Mouse (Mus musculus) forebrain, embryonic 14.5 days (tissue): ENCODE measurements at regions not wholly inside any gene's neighbourhood (a gene's known extent, or its start where the extent isn't known, plus 50 kb on each side); places are given as distances from the start of the nearest gene placed in this dataset.

Experiments used
- ATAC-seq: fragments of 200-750 bp; cut with Nextera tagmentation; 2 replicates; pipeline ENCODE4 v1.8.0; 2017; ENCODE audit warnings: mild to moderate bottlenecking, moderate library complexity
- DNase-seq: peaks from one replicate; pipeline ENCODE4 v3.0.0-alpha.2; 2015; ENCODE audit warnings: low spot score
- H3K27ac ChIP-seq: fragments of 300-500 bp; sonication (generic); 2 replicates; pipeline ENCODE4 v1.5.1; 2014; ENCODE audit warnings: low read depth, mild to moderate bottlenecking, control low read depth, low read length, moderate library complexity
- H3K27me3 ChIP-seq: fragments of 300-500 bp; sonication (generic); replicated peaks from 2 replicates; pipeline ENCODE4 v1.6.1; 2014; ENCODE audit warnings: low read length, control low read depth, mixed read lengths; ENCODE audit not compliant: control insufficient read depth, insufficient read depth
- H3K36me3 ChIP-seq: fragments of 300-500 bp; sonication (generic); 2 replicates; pipeline ENCODE4 v1.6.1; 2014; ENCODE audit warnings: low read length, control low read depth; ENCODE audit not compliant: control insufficient read depth, insufficient read depth
- H3K4me1 ChIP-seq: fragments of 300-500 bp; sonication (generic); 2 replicates; pipeline ENCODE4 v1.6.1; 2014; ENCODE audit warnings: antibody characterized with exemption, low read length, control low read depth; ENCODE audit not compliant: control insufficient read depth, insufficient read depth
- H3K4me2 ChIP-seq: fragments of 300-500 bp; sonication (generic); 2 replicates; pipeline ENCODE4 v1.6.1; 2014; ENCODE audit warnings: mild to moderate bottlenecking, control low read depth, low read length
- H3K4me3 ChIP-seq: fragments of 300-500 bp; sonication (generic); 2 replicates; pipeline ENCODE4 v1.5.1; 2014; ENCODE audit warnings: low read depth, low read length, control low read depth
- H3K9ac ChIP-seq: fragments of 300-500 bp; sonication (generic); 2 replicates; pipeline ENCODE4 v1.6.1; 2014; ENCODE audit warnings: mild to moderate bottlenecking, low read length, control low read depth, moderate library complexity
- H3K9me3 ChIP-seq: fragments of 300-500 bp; sonication (generic); replicated peaks from 2 replicates; pipeline ENCODE4 v1.6.1; 2016; ENCODE audit warnings: low read length, control low read depth, mixed read lengths; ENCODE audit not compliant: control insufficient read depth
- WGBS: fragments of 180-500 bp; shearing (Covaris S2); extraction: QIAGEN DNeasy Blood & Tissue Kit; methylation state at CpG from one replicate; pipeline ENCODE4 v1.1.7; 2014; 5-methylcytosine and 5-hydroxymethylcytosine counted together

GRCm38 (mm10) chr4:30583417-30583816 lies 1380.5 kb upstream of the Map3k7 start:
- ATAC-seq (no peak; the same call in 1 of the 2 replicates), DNase-seq (peak; percentile 23)
- Histone ChIP-seq H3K27me3 (no peaks in the 10 kb centered on the region), H3K4me3 (no peak overlapping the region), H3K4me2 (no peak overlapping the region), H3K36me3 (no peaks in the 10 kb centered on the region), H3K27ac (no peak overlapping the region), H3K4me1 (no peaks in the 10 kb centered on the region), H3K9me3 (no peaks in the 10 kb centered on the region), H3K9ac (no peak overlapping the region)
- 55% methylated on average over 1 of the region's 1 CpGs for WGBS

DNA sequence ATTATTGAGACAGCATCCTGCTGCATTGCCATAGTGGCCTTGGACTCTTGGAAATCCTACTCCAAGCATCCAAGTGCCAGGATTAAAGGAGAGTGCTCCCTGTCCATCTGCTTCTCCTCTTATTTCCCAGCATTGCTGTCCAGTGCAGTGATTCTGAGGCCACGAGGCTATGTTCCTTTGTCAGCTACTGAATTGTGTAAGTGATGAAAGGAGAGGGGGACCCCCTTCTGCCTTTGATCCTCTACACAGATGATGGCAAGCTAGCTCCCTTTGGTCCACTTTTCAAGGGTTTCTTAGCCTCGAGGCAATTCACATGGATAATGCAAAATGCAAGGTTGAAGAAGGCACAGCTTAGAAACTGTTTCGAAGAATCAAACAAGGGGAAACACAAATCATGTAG lies 1355.0 kb upstream of the Map3k7 start:
- no peaks in the 10 kb centered on the region for H3K36me3 ChIP-seq
- no peak overlapping the region for H3K4me2 ChIP-seq
- no peak overlapping the region for H3K27ac ChIP-seq
- ATAC-seq (no peak), DNase-seq (peak; percentile 6)
- no peaks in the 10 kb centered on the region for H3K4me1 ChIP-seq
- no peaks in the 10 kb centered on the region for H3K9me3 ChIP-seq
- no peaks in the 10 kb centered on the region for H3K27me3 ChIP-seq
- H3K9ac ChIP-seq: no peak overlapping the region
- H3K4me3 ChIP-seq: no peak overlapping the region
- 15% methylated on average over 3 of the region's 3 CpGs for WGBS

DNA sequence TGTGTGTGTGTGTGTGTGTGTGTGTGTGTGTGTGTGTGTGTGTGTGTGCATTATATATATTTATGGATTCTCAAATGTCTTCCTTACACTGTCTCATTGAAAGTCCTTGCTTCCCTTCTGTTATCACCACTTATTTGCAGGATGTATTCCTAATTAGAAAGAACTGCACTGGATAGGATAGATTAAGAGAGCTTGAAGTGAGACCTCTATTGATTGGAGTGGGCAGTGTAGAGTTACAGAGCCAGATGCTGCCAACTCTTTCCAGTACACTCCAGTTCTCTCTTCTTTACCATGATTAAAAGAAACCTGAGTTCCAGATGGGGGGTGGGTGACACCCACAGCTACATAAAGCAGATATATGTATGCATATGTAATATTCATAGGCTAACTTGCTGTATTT lies 1354.1 kb upstream of the Map3k7 start:
- no peaks in the 10 kb centered on the region for H3K36me3 ChIP-seq
- H3K9ac ChIP-seq: no peak overlapping the region
- H3K4me3 ChIP-seq: no peak overlapping the region
- no peaks in the 10 kb centered on the region for H3K9me3 ChIP-seq
- H3K4me2 ChIP-seq: no peak overlapping the region
- no peak overlapping the region for H3K27ac ChIP-seq
- H3K4me1 ChIP-seq: no peaks in the 10 kb centered on the region
- DNase-seq (no peak), ATAC-seq (no peak)
- H3K27me3 ChIP-seq: no peaks in the 10 kb centered on the region

GRCm38 (mm10) chr4:30610454-30610853 lies 1353.4 kb upstream of the Map3k7 start:
- no peaks in the 10 kb centered on the region for H3K4me1 ChIP-seq
- ATAC-seq (no peak), DNase-seq (no peak)
- no peaks in the 10 kb centered on the region for H3K27me3 ChIP-seq
- no peaks in the 10 kb centered on the region for H3K9me3 ChIP-seq
- H3K9ac ChIP-seq: no peak overlapping the region
- H3K4me3 ChIP-seq: no peak overlapping the region
- 87% methylated on average over 3 of the region's 3 CpGs for WGBS
- no peak overlapping the region for H3K4me2 ChIP-seq
- no peaks in the 10 kb centered on the region for H3K36me3 ChIP-seq
- H3K27ac ChIP-seq: no peak overlapping the region
